Mouse (Mus musculus): ENCODE results near the gene Elmo1. TPM values are rescaled to one million over a fixed set of nuclear protein-coding genes. Genes with fewer than 3 reads are reported as not detected.

Gene Elmo1
- total and polyA plus RNA-seq, 3 experiments: 5.2 to 7.6 TPM; not detected in 1

DNA sequence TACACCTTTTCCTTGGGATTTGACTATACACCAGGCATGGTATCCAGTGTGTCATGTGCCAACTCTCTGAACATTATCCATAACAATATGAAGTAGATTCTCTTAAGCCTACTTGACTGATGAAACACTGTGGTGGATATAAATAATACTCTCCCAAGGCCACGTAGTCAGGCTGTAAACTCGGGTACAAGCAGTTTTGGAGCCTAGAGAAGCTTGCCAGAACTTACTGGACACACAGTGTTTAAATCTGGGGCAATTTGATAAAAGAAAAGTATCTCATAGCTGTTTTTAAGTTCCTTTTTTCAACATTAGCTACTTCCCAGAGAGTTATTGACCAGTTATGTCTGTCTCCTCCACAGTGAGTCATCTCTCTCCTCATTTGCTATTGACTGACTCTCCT is 47.5 kb upstream of the Elmo1 start:
- H3K4me3 ChIP-seq (ENCODE audit: control insufficient read depth in 1 of 2, insufficient read depth in 1 of 2, low read depth in 2 of 2, low read length in 2 of 2): no peak overlapping the region
- H3K27me3 ChIP-seq (ENCODE audit: control insufficient read depth in 1 of 2, insufficient read depth in 2 of 2, low read length in 2 of 2): no peaks in the 10 kb centered on the region
- H3K79me2 ChIP-seq (ENCODE audit: control insufficient read depth, insufficient read depth, low read length, poor library complexity): no peaks in the 10 kb centered on the region
- no peak for DNase-seq (ENCODE audit: low read depth, low spot score)
- no peak overlapping the region for H3K27ac ChIP-seq (ENCODE audit: control insufficient read depth, low read depth, low read length)
- no peaks in the 10 kb centered on the region for H3K9me3 ChIP-seq (replicated peaks; ENCODE audit: insufficient read depth, low read length)
- no peaks in the 10 kb centered on the region for H3K36me3 ChIP-seq (ENCODE audit: control insufficient read depth in 1 of 2, insufficient read depth in 2 of 2, low read length in 2 of 2)
- no peaks in the 10 kb centered on the region for H3K4me1 ChIP-seq (ENCODE audit: control insufficient read depth in 1 of 2, insufficient read depth in 2 of 2, low read length in 2 of 2)
- no peak for TF ChIP-seq CTCF (IDR thresholded peaks at IDR 0.05 in 2 of 3, conservative IDR thresholded peaks at IDR 0.05 in 1 of 3; ENCODE audit: control insufficient read depth in 1 of 3, insufficient read depth in 1 of 3, low read depth in 2 of 3, low read length in 3 of 3, poor library complexity in 1 of 3, severe bottlenecking in 1 of 3)
- TF ChIP-seq ZMIZ1 (IDR thresholded peaks at IDR 0.05; ENCODE audit: low read depth, low read length): no peak
- no peak for TF ChIP-seq CHD2 (IDR thresholded peaks at IDR 0.05; ENCODE audit: low read length)
- no peak for TF ChIP-seq TBP (IDR thresholded peaks at IDR 0.05; ENCODE audit: low read depth, low read length)
- TF ChIP-seq MEF2A (IDR thresholded peaks at IDR 0.05; ENCODE audit: extremely low read depth, insufficient replicate concordance, low read depth, low read length, poor library complexity, severe bottlenecking): no peak
- no peak for TF ChIP-seq EP300 (IDR thresholded peaks at IDR 0.05; ENCODE audit: low read depth in 1 of 2, low read length in 2 of 2)
- TF ChIP-seq NELFE (IDR thresholded peaks at IDR 0.05; ENCODE audit: low read depth, low read length): no peak
- TF ChIP-seq MYB (IDR thresholded peaks at IDR 0.05; ENCODE audit: low read depth, low read length): no peak
- TF ChIP-seq E2F4 (IDR thresholded peaks at IDR 0.05; ENCODE audit: borderline replicate concordance, low read depth, low read length): no peak
- TF ChIP-seq ZKSCAN1 (IDR thresholded peaks at IDR 0.05; ENCODE audit: low read depth, low read length): no peak
- no peak for TF ChIP-seq POLR2A (IDR thresholded peaks at IDR 0.05; ENCODE audit: control insufficient read depth in 1 of 2, insufficient read depth in 1 of 2, low read depth in 1 of 2, low read length in 2 of 2, poor library complexity in 1 of 2)
- TF ChIP-seq HCFC1 (IDR thresholded peaks at IDR 0.05; ENCODE audit: low read depth, low read length): no peak
- no peak for TF ChIP-seq NRF1 (IDR thresholded peaks at IDR 0.05; ENCODE audit: insufficient read depth, low read depth, low read length, poor library complexity, severe bottlenecking)
- TF ChIP-seq BHLHE40 (IDR thresholded peaks at IDR 0.05; ENCODE audit: borderline replicate concordance, low read depth, low read length): no peak
- TF ChIP-seq ZC3H11A (IDR thresholded peaks at IDR 0.05; ENCODE audit: low read depth, low read length): no peak
- no peak for TF ChIP-seq MAFK (IDR thresholded peaks at IDR 0.05; ENCODE audit: borderline replicate concordance, low read depth, low read length)
- H3K9ac ChIP-seq (ENCODE audit: control insufficient read depth, low read depth, low read length, poor library complexity, severe bottlenecking): no peak overlapping the region

DNA sequence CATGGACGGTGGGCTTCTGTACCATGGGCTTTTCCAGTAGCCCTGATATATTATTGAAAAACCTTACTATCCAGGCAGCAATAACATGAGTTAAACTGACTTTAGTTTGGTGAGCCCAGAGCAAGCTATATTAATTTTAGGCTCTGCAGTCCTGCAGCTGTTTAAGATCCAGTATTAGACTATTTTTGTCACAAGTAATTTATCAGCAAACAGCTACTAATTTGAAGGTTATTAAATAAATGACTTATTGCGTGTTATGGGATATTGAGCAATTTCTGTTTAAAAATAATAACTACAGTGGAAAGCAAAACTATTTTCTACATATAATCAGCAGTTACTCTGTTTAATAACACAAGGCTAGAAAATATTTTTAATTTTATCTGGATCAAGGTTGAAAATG is 45.0 kb upstream of the Elmo1 start:
- Histone ChIP-seq H3K79me2 (ENCODE audit: control insufficient read depth, insufficient read depth, low read length, poor library complexity) (no peaks in the 10 kb centered on the region), H3K9me3 (replicated peaks; ENCODE audit: insufficient read depth, low read length) (no peaks in the 10 kb centered on the region), H3K36me3 (ENCODE audit: control insufficient read depth in 1 of 2, insufficient read depth in 2 of 2, low read length in 2 of 2) (no peaks in the 10 kb centered on the region), H3K4me1 (ENCODE audit: control insufficient read depth in 1 of 2, insufficient read depth in 2 of 2, low read length in 2 of 2) (no peaks in the 10 kb centered on the region), H3K27me3 (ENCODE audit: control insufficient read depth in 1 of 2, insufficient read depth in 2 of 2, low read length in 2 of 2) (no peaks in the 10 kb centered on the region), H3K9ac (ENCODE audit: control insufficient read depth, low read depth, low read length, poor library complexity, severe bottlenecking) (no peak overlapping the region), H3K4me3 (ENCODE audit: control insufficient read depth in 1 of 2, insufficient read depth in 1 of 2, low read depth in 2 of 2, low read length in 2 of 2) (no peak overlapping the region), H3K27ac (ENCODE audit: control insufficient read depth, low read depth, low read length) (no peak overlapping the region)
- DNase-seq (ENCODE audit: low read depth, low spot score): no peak
- TF ChIP-seq POLR2AphosphoS2 (IDR thresholded peaks at IDR 0.05; ENCODE audit: low read length) (no peak), CTCF (IDR thresholded peaks at IDR 0.05 in 2 of 3, conservative IDR thresholded peaks at IDR 0.05 in 1 of 3; ENCODE audit: control insufficient read depth in 1 of 3, insufficient read depth in 1 of 3, low read depth in 2 of 3, low read length in 3 of 3, poor library complexity in 1 of 3, severe bottlenecking in 1 of 3) (no peak), MAX (IDR thresholded peaks at IDR 0.05; ENCODE audit: low read length) (no peak), KAT2A (conservative IDR thresholded peaks at IDR 0.05; ENCODE audit: low read depth, low read length) (no peak), NRF1 (IDR thresholded peaks at IDR 0.05; ENCODE audit: insufficient read depth, low read depth, low read length, poor library complexity, severe bottlenecking) (no peak), MXI1 (IDR thresholded peaks at IDR 0.05; ENCODE audit: low read depth, low read length) (no peak), EP300 (IDR thresholded peaks at IDR 0.05; ENCODE audit: low read depth in 1 of 2, low read length in 2 of 2) (no peak), GATA1 (IDR thresholded peaks at IDR 0.05; ENCODE audit: low read depth, low read length) (no peak), USF1 (IDR thresholded peaks at IDR 0.05; ENCODE audit: low read depth, low read length) (no peak)
